Mouse (Mus musculus) bone marrow, adult 2 months (tissue): ENCODE measurements at regions not wholly inside any gene's neighbourhood (a gene's known extent, or its start where the extent isn't known, plus 50 kb on each side); places are given as distances from the start of the nearest gene placed in this dataset.

Experiments
- CTCF ChIP-seq: fragments of 200-500 bp; IDR thresholded peaks from 2 replicates; pipeline ENCODE4 v1.5.1; 2011; ENCODE audit warnings: low read length, control low read depth; ENCODE audit not compliant: control insufficient read depth, insufficient read depth
- POLR2A ChIP-seq: fragments of 200-500 bp; IDR thresholded peaks from 2 replicates; pipeline ENCODE4 v1.6.1; 2011; ENCODE audit warnings: low read depth, mild to moderate bottlenecking, control low read depth, low read length, borderline replicate concordance; ENCODE audit not compliant: control insufficient read depth

GRCm38 (mm10) chr3:80248611-80249010 is 364.3 kb downstream of the Fam198b start:
- TF ChIP-seq CTCF (no peak), POLR2A (no peak)
